Mouse (Mus musculus) cortical plate, adult 2 months (tissue): Measurements from ENCODE around the gene Dnajc12.

ENCODE experiments used
- CTCF ChIP-seq: fragments of 200-500 bp; IDR thresholded peaks from 2 replicates; pipeline ENCODE4 v1.5.1; 2011; ENCODE audit warnings: mild to moderate bottlenecking, control low read depth, low read length; ENCODE audit not compliant: insufficient read depth; ENCODE audit errors: extremely low read depth
- POLR2A ChIP-seq: fragments of 200-500 bp; IDR thresholded peaks from 2 replicates; pipeline ENCODE4 v1.6.1; 2011; ENCODE audit warnings: mild to moderate bottlenecking, low read length, control low read depth; ENCODE audit not compliant: insufficient read depth; ENCODE audit errors: extremely low read depth

DNA sequence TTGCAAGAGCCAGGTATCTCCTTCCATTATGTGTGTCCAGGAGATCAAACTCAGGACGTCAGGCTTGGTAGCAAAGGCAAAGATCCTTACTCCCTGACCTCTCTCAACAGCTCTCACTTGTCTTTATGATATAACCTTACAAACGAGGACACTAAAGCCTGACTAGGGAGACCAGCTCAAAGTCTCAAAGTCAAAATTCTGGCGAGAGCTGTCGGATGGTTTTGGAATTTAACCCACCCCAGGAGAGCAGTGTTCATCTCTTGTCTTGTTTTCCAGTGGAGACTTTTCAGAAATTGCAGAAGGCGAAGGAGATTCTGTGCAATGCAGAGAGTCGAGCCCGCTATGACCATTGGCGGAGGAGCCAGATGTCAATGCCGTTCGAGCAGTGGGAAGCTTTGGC, 14.7 kb downstream of the Dnajc12 start:
- no peak for TF ChIP-seq CTCF
- TF ChIP-seq POLR2A = no peak
